Mouse (Mus musculus) neural tube, embryonic 11.5 days (tissue): ENCODE data around the gene Knstrn. TPM values are rescaled to one million over a fixed set of nuclear protein-coding genes. Genes with fewer than 3 reads are reported as not detected.

ENCODE experiments used
- ATAC-seq: fragments of 200-750 bp; cut with Nextera tagmentation; 2 replicates; pipeline ENCODE4 v1.8.0; 2017; ENCODE audit warnings: moderate number of reproducible peaks, mild to moderate bottlenecking, moderate TSS enrichment, moderate library complexity; ENCODE audit not compliant: insufficient read depth, low FRiP score, low TSS enrichment
- DNase-seq: peaks from one replicate; pipeline ENCODE4 v3.0.0-alpha.2; 2015; ENCODE audit warnings: low spot score
- H3K27ac ChIP-seq: fragments of 300-500 bp; sonication (generic); 2 replicates; pipeline ENCODE4 v1.5.1; 2014; ENCODE audit warnings: low read depth, mild to moderate bottlenecking, low read length
- H3K27me3 ChIP-seq: fragments of 300-500 bp; sonication (generic); 2 replicates; pipeline ENCODE4 v1.6.1; 2014; ENCODE audit warnings: mild to moderate bottlenecking, low read length, mixed read lengths; ENCODE audit not compliant: control insufficient read depth, insufficient read depth
- H3K36me3 ChIP-seq: fragments of 300-500 bp; sonication (generic); 2 replicates; pipeline ENCODE4 v1.6.1; 2014; ENCODE audit warnings: mild to moderate bottlenecking, low read length, moderate library complexity, mixed read lengths; ENCODE audit not compliant: control insufficient read depth, insufficient read depth
- H3K4me1 ChIP-seq: fragments of 300-500 bp; sonication (generic); 2 replicates; pipeline ENCODE4 v1.6.1; 2014; ENCODE audit warnings: low read length, mixed read lengths; ENCODE audit not compliant: control insufficient read depth, insufficient read depth
- H3K4me2 ChIP-seq: fragments of 300-500 bp; sonication (generic); 2 replicates; pipeline ENCODE4 v1.6.1; 2014; ENCODE audit warnings: low read depth, mild to moderate bottlenecking, moderate library complexity
- H3K4me3 ChIP-seq: fragments of 300-500 bp; sonication (generic); 2 replicates; pipeline ENCODE4 v1.5.1; 2014; ENCODE audit warnings: low read depth, low read length
- H3K9ac ChIP-seq: fragments of 300-500 bp; sonication (generic); 2 replicates; pipeline ENCODE4 v1.6.1; 2014; ENCODE audit warnings: mild to moderate bottlenecking, low read length
- H3K9me3 ChIP-seq: fragments of 300-500 bp; sonication (generic); 2 replicates; pipeline ENCODE4 v1.6.1; 2016; ENCODE audit warnings: low read length; ENCODE audit not compliant: control insufficient read depth
- WGBS: fragments of 180-500 bp; shearing (Covaris S2); extraction: QIAGEN DNeasy Blood & Tissue Kit; methylation state at CpG from one replicate; pipeline ENCODE4 v1.1.7; 2014; 5-methylcytosine and 5-hydroxymethylcytosine counted together
- polyA plus RNA-seq: library from polyadenylated mRNA; unstranded; fragments of >200 nt; fragmentation: Nextera tagmentation; extraction: Ambion mirVana; gene quantifications from 2 replicates; pipeline ENCODE4 v1.2.1, GENCODE M21; 2014

Gene Knstrn
- polyA plus RNA-seq, 1 experiment from 2014 or later, result 146 TPM

- no peak for DNase-seq
- Histone ChIP-seq H3K36me3 (no peaks in the 10 kb centered on the region), H3K9ac (no peak overlapping the region), H3K9me3 (no peaks in the 10 kb centered on the region), H3K4me2 (no peak overlapping the region), H3K27me3 (0 out of 2 replicates have a peak, but pooled peaks cover 4% of the 10 kb centered on the region), H3K4me3 (no peak overlapping the region), H3K4me1 (peaks cover 8% of the 10 kb centered on the region), H3K27ac (no peak overlapping the region)
- ATAC-seq, result no peak
- WGBS, result 88% methylated on average over 7 of the region's 7 CpGs
Measured at GRCm38 (mm10) chr2:118783663-118784062, 30.1 kb upstream of the Knstrn start.

- H3K27ac ChIP-seq, result no peak overlapping the region
- no peak overlapping the region for H3K4me2 ChIP-seq
- no peak overlapping the region for H3K9ac ChIP-seq
- WGBS, result 94% methylated on average over 5 of the region's 5 CpGs
- no peak for DNase-seq
- H3K4me3 ChIP-seq, result no peak overlapping the region
- no peak for ATAC-seq
- H3K27me3 ChIP-seq, result no peaks in the 10 kb centered on the region
- no peaks in the 10 kb centered on the region for H3K9me3 ChIP-seq
- no peaks in the 10 kb centered on the region for H3K4me1 ChIP-seq
- H3K36me3 ChIP-seq, result no peaks in the 10 kb centered on the region
Measured at GRCm38 (mm10) chr2:118786525-118786924, 27.3 kb upstream of the Knstrn start.

DNA sequence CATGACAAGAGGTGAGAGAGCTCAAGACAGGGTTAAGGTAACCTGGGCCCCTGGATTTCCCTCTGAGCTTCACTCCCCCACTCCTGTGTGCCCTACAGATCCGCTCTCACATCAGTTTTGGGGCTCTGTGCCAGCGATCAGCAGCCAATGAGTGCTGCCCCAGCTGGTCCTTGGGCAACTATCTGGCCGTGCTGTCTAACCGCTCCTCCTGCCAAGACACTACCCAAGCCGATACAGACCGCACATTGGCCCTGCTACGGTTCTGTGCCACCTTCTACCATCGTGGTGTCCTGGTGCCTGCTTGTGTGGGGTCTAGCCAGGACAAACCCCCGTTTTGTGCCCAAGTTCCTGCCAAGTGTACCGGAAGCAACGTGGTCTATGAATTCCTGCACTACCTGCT is 24.3 kb upstream of the Knstrn start:
- no peak overlapping the region for H3K9ac ChIP-seq
- DNase-seq (no peak), ATAC-seq (no peak)
- H3K9me3 ChIP-seq, result no peaks in the 10 kb centered on the region
- no peak overlapping the region for H3K27ac ChIP-seq
- no peaks in the 10 kb centered on the region for H3K36me3 ChIP-seq
- WGBS, result 90% methylated on average over 11 of the region's 11 CpGs
- no peaks in the 10 kb centered on the region for H3K27me3 ChIP-seq
- no peaks in the 10 kb centered on the region for H3K4me1 ChIP-seq
- H3K4me2 ChIP-seq, result no peak overlapping the region
- H3K4me3 ChIP-seq, result no peak overlapping the region

GRCm38 (mm10) chr2:118790221-118790550 is 23.6 kb upstream of the Knstrn start:
- Histone ChIP-seq H3K9me3 (no peaks in the 10 kb centered on the region), H3K4me3 (no peak overlapping the region), H3K27ac (no peak overlapping the region), H3K4me1 (no peaks in the 10 kb centered on the region), H3K9ac (no peak overlapping the region), H3K4me2 (peak overlapping the region; percentile 3; the same call in 1 of the 2 replicates), H3K27me3 (no peaks in the 10 kb centered on the region), H3K36me3 (no peaks in the 10 kb centered on the region)
- ATAC-seq, result peak; percentile 45; the same call in 1 of the 2 replicates
- WGBS, result 60% methylated on average over 12 of the region's 12 CpGs
- no peak for DNase-seq

GRCm38 (mm10) chr2:118790551-118791525 is 23.0 kb upstream of the Knstrn start:
- DNase-seq, result peak; percentile 72
- no peaks in the 10 kb centered on the region for H3K9me3 ChIP-seq
- no peak overlapping the region for H3K27ac ChIP-seq
- no peaks in the 10 kb centered on the region for H3K27me3 ChIP-seq
- H3K4me1 ChIP-seq, result no peaks in the 10 kb centered on the region
- H3K4me2 ChIP-seq, result peak overlapping the region; percentile 7; the same call in 1 of the 2 replicates
- ATAC-seq, result 0 out of 2 replicates have a peak, but pooled peaks have one; percentile 38
- 29% methylated on average over 44 of the region's 44 CpGs for WGBS
- H3K9ac ChIP-seq, result no peak overlapping the region
- no peaks in the 10 kb centered on the region for H3K36me3 ChIP-seq
- no peak overlapping the region for H3K4me3 ChIP-seq

DNA sequence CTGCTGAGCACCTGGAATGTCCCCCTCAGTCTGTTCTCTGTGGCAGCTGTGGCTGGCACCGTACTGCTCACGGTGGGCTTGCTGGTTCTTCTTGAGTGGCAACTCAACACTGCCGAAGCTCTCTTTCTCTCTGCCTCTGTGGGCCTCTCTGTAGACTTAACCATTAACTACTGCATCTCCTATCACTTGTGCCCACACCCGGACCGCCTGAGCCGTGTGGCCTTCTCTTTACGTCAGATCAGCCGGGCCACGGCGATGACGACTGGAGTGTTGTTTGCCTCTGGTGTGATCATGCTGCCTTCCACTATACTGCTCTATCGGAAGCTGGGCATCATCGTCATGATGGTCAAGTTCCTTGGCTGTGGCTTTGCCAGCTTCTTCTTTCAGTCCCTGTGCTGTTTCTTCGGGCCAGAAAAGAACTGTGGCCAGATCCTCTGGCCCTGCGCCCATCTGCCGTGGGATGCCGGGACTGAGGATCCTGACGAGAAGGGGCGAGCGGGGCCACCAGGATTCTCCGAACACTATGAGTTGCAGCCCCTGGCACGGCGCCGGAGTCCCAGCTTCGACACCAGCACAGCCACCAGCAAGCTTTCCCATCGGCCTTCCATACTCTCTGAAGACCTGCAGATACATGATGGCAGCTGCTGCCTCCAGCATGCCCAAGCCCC is 22.1 kb upstream of the Knstrn start:
- no peaks in the 10 kb centered on the region for H3K9me3 ChIP-seq
- H3K4me3 ChIP-seq, result no peak overlapping the region
- DNase-seq (no peak), ATAC-seq (no peak)
- H3K4me2 ChIP-seq, result no peak overlapping the region
- H3K27me3 ChIP-seq, result no peaks in the 10 kb centered on the region
- no peak overlapping the region for H3K27ac ChIP-seq
- H3K4me1 ChIP-seq, result no peaks in the 10 kb centered on the region
- no peaks in the 10 kb centered on the region for H3K36me3 ChIP-seq
- 97% methylated on average over 26 of the region's 26 CpGs for WGBS
- no peak overlapping the region for H3K9ac ChIP-seq

GRCm38 (mm10) chr2:118792259-118792613 is 21.6 kb upstream of the Knstrn start:
- Histone ChIP-seq H3K4me2 (no peak overlapping the region), H3K27ac (no peak overlapping the region), H3K9ac (no peak overlapping the region), H3K4me3 (no peak overlapping the region), H3K36me3 (no peaks in the 10 kb centered on the region), H3K9me3 (no peaks in the 10 kb centered on the region), H3K27me3 (no peaks in the 10 kb centered on the region), H3K4me1 (no peaks in the 10 kb centered on the region)
- WGBS, result 78% methylated on average over 4 of the region's 4 CpGs
- DNase-seq (no peak), ATAC-seq (no peak)

DNA sequence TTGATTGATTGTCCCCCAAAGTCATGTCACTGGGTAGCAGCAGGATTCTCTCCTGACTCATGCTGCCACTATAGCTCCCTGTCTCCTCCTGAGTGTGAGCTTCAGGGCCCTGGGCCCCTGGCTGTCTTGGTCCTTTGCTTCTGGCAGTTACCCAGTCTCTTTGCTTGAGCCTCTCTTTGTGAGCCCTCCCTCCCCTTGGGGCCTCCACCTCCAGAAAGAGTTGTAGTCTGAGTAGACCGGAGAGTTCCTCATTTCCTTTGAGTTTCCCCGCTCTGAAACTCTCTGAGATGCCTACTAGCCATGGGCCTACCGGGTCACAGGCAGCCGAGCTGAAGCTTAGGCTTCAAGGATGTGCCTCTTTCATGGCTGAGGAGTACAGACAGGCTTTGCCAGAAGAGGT is 20.2 kb upstream of the Knstrn start:
- Histone ChIP-seq H3K9me3 (no peaks in the 10 kb centered on the region), H3K9ac (no peak overlapping the region), H3K27me3 (no peaks in the 10 kb centered on the region), H3K36me3 (no peaks in the 10 kb centered on the region), H3K4me3 (no peak overlapping the region), H3K4me2 (no peak overlapping the region), H3K4me1 (no peaks in the 10 kb centered on the region), H3K27ac (no peak overlapping the region)
- ATAC-seq (no peak), DNase-seq (no peak)
- 80% methylated on average over 4 of the region's 4 CpGs for WGBS
